Mouse (Mus musculus) C2C12 (cell line): Measurements from ENCODE around the gene Iqgap3. TPM values are rescaled to one million over a fixed set of nuclear protein-coding genes. Genes with fewer than 3 reads are reported as not detected.
A peak's percentile ranks its signal among the peaks of the same experiment; 100 is the strongest.

Experiments used
- H3K27me3 ChIP-seq: one replicate; pipeline ENCODE4 v1.6.1; 2011; ENCODE audit not compliant: control insufficient read depth, insufficient read depth, insufficient read length
- H3K36me3 ChIP-seq: one replicate; pipeline ENCODE4 v1.6.1; 2011; ENCODE audit not compliant: control insufficient read depth, insufficient read depth
- H3K4me3 ChIP-seq: one replicate; pipeline ENCODE4 v1.5.1; 2011; ENCODE audit warnings: mild to moderate bottlenecking, control low read depth; ENCODE audit not compliant: poor library complexity, insufficient read depth, severe bottlenecking
- H3K79me2 ChIP-seq: one replicate; pipeline ENCODE4 v1.6.1; 2011; ENCODE audit not compliant: control insufficient read depth, insufficient read depth
- H3K79me3 ChIP-seq: one replicate; pipeline ENCODE4 v1.6.1; 2011; ENCODE audit warnings: low read depth, control low read depth
- H3ac ChIP-seq: one replicate; pipeline ENCODE3; 2011; ENCODE audit warnings: low read depth; ENCODE audit not compliant: control insufficient read depth, insufficient read length
- CEBPB ChIP-seq: IDR thresholded peaks from one replicate; pipeline ENCODE4 v1.6.1; 2011; ENCODE audit warnings: low read depth, mild to moderate bottlenecking, control low read depth, moderate library complexity
- CTCF ChIP-seq: IDR thresholded peaks from one replicate; pipeline ENCODE4 v1.5.1; 2011; ENCODE audit not compliant: control insufficient read depth, insufficient read depth, insufficient read length
- FOSL1 ChIP-seq: IDR thresholded peaks from one replicate; pipeline ENCODE4 v1.8.0; 2011; ENCODE audit warnings: mild to moderate bottlenecking, low read length; ENCODE audit not compliant: poor library complexity, insufficient read depth, severe bottlenecking
- MAX ChIP-seq: IDR thresholded peaks from one replicate; pipeline ENCODE4 v1.6.1; 2011; ENCODE audit warnings: mild to moderate bottlenecking, control low read depth
- MYOD1 ChIP-seq: IDR thresholded peaks from one replicate; pipeline ENCODE4 v1.6.1; 2011; ENCODE audit warnings: low read depth; ENCODE audit not compliant: control insufficient read depth, insufficient read length
- MYOG ChIP-seq: IDR thresholded peaks from one replicate; pipeline ENCODE4 v1.6.1; 2011; ENCODE audit not compliant: control insufficient read depth, insufficient read length; ENCODE audit errors: extremely low read depth
- USF1 ChIP-seq: IDR thresholded peaks from one replicate; pipeline ENCODE4 v1.6.1; 2011; ENCODE audit warnings: low read depth, mild to moderate bottlenecking, control low read depth, moderate library complexity
- polyA plus RNA-seq: library from polyadenylated mRNA; unstranded; fragments of >200 nt; fragmentation: generic; extraction: Trizol; gene quantifications from one replicate; pipeline ENCODE4 v1.2.1, GENCODE M21; 2012; ENCODE audit warnings: missing spikeins

Iqgap3 gene
- polyA plus RNA-seq, 1 experiment, result 23.9 TPM

DNA sequence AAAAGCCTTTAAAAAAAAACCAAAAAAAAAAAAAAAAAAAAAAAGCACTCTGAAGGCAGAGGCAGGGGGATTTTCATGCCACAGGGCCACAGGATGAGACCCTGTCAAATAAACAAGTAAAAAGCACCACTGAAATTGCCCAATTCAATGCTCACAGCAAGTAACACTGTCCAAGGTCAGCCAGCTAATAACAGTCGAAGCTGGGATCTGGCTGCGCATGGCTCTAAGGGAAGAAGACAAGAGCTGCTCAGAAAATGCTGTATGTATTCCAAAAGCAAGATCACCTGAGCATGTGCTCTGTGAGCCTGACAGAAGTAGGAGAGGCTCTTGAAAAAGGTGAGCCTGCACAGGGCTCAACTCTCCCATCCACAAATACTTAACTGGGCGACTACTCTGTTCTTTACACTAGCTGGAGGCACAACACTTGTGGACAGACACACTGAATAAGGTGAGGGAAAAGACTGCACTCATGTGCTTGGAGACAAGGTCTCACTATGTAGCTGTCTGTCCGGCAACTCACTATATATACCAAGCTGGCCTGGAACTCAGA lies 55.2 kb downstream of the Iqgap3 start:
- Histone ChIP-seq H3K27me3 (no peaks in the 10 kb centered on the region), H3K36me3 (no peaks in the 10 kb centered on the region), H3K4me3 (no peak overlapping the region), H3K79me3 (no peaks in the 10 kb centered on the region), H3K79me2 (no peaks in the 10 kb centered on the region), H3ac (no peak overlapping the region)
- TF ChIP-seq MYOD1 (no peak), USF1 (no peak), CEBPB (no peak), MAX (no peak), CTCF (no peak)

DNA sequence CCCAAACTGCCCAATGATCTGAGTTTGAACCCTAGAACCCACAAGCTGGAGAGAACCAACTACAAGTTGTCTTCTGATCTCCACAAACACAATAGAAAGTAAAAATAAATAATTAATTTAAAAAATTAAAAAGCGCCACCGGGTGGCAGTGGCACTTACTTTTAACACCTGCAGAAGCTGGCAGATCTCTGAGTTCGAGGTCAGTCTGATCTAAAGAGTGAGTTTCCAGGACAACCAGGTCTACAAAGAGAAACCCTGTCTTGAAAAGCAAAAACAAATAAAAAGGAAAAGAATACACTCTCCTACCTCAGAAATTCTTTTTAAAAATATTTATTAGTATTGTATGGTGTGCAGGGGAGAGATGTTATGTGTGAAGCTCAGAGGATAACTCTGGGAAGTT lies 56.0 kb downstream of the Iqgap3 start:
- Histone ChIP-seq H3K27me3 (no peaks in the 10 kb centered on the region), H3K79me3 (peaks cover under 1% of the 10 kb centered on the region), H3K79me2 (peaks cover 4% of the 10 kb centered on the region), H3K4me3 (no peak overlapping the region), H3K36me3 (no peaks in the 10 kb centered on the region), H3ac (peak overlapping the region; percentile 55)
- TF ChIP-seq USF1 (no peak), MAX (no peak), MYOD1 (no peak), FOSL1 (no peak), CEBPB (no peak), MYOG (no peak), CTCF (no peak)

DNA sequence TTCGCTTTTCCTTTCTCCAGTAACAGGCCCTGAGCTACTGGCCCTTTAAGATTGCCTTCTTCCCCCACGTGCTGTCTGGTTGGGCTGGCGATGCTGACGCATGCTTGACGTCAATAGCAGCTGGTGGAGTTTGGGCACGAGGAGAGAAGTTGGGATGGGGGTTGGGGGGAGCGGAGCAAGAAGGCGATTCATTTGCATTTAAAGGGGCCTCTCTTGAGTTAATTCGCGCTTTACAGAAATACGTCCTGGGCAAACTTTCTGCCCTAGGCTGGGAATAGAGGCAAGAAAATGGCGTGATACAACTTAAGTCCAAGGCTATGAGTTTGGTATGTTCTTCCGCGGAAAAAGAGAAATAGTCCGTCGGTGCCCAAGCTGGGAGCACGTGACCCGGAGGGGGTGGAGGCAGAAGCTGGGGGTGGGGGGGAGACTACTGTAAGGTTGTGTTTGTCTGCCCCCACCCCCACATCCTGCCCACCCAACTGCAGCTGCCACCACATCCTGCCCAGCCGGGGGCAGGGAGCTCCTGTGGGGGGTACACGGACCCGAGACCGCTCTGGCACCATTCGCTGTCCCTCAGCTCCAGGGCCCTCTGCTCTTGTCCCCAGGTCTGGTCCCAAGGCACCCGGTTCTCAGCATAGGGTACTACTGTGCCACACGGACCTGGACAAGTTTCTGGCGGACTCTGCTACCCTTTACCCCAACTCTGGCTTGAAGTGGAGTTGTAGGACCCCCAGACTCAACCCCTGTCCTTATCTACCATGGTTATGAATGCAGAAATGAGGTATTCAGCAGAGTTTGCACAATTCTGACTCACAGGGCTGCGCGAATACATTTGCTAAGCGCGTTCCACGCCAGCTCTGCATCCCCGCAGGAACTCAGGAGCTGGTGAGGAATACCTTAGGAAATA lies 56.8 kb downstream of the Iqgap3 start:
- Histone ChIP-seq H3K79me3 (peaks cover 8% of the 10 kb centered on the region), H3ac (peak overlapping the region; percentile 64), H3K4me3 (peak overlapping the region; percentile 36), H3K79me2 (peaks cover 12% of the 10 kb centered on the region), H3K27me3 (no peaks in the 10 kb centered on the region), H3K36me3 (no peaks in the 10 kb centered on the region)
- TF ChIP-seq MYOG (no peak), MYOD1 (peak; percentile 19), FOSL1 (no peak), CEBPB (peak; percentile 51), USF1 (peak; percentile 88), MAX (peak; percentile 99), CTCF (no peak)

DNA sequence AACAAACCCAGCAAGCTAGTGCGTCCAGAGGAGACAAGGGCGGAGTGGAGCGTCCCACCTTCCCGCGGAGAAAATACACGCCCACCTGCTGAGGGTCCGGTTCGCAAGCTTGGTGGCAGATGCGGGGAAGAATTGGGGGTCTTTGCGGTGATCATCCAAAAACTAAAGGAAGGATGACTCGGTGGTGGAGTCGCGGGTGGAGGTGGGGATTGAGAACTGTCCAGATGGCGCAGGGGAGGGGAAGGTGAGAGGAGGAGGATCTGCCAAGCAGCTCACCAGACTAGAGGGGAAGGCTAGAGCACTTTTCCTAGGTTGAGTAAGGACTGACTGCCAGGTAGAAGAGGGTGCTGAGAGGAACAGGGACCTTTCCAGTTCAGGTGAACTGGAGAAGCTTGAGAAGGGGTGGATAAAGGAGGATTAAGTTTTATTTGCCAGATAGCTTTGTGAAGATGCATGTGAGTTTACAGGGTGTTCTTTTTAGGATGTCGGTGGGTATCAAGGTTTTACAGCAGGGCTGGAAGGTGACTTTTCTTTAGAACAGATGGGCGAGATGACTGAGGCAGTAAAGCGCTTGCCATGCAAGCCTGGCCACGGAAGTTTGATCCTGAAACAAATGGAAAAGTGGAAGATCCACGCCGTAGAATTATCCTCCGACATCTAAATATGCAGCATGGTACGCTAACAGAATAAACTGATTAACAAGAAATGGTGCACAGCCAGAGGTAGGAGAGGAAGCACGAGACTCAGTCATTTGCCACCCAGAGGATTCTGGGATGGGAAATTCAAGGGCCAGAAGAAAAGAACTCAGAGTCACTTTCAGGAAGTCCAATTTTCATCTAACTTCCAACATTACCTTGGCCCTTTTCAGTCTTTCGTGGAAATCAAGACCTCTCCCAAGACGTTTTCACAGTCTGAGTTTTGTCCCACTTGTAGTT lies 57.7 kb downstream of the Iqgap3 start:
- no peak for TF ChIP-seq USF1
- TF ChIP-seq CEBPB, result no peak
- no peak for TF ChIP-seq FOSL1
- no peak for TF ChIP-seq CTCF
- TF ChIP-seq MYOD1, result no peak
- TF ChIP-seq MAX, result no peak
- no peak for TF ChIP-seq MYOG
- H3K79me3 ChIP-seq, result peaks cover 18% of the 10 kb centered on the region

DNA sequence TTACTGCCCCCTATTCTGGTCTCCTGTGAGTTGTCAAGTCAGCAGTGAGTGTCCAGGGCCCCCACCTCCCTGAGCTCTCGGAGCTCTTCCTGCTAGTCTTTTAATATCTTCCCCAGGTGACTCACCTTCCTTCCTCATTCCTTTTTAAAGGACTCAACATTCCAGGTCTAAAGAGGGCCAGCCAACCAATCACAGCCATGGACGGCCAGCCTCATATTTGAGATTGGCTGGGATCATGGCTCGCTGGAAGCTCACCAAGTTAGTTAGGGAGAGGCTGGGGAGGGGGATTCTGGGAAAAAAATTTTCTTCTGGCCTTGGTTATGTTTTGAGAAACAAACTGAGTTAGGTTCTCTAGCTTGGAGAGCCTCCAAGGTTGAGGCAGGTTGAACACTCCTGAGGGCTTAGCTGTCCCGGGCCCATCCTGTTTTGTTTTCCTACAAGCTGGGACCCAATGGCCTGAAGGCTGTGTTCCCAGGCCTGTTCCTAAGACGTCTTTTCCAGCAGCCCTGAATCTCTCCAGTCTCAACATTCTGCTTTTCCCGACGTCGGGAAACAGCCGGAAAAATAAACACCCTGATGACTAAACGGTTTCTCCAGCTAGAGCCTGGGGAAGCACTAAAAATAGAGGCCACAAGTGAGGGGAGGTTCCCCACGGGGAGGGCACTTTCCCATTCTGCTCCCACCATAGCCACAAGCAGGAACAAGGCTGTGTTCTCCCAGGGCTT lies 58.6 kb downstream of the Iqgap3 start:
- H3K79me3 ChIP-seq, result peaks cover 25% of the 10 kb centered on the region

More for the DNA sequence above, 57.7 kb downstream of the Iqgap3 start:
- peak overlapping the region; percentile 64 for H3ac ChIP-seq
- H3K79me2 ChIP-seq, result peaks cover 21% of the 10 kb centered on the region
- peak overlapping the region; percentile 36 for H3K4me3 ChIP-seq
- H3K27me3 ChIP-seq, result no peaks in the 10 kb centered on the region
- peaks cover 3% of the 10 kb centered on the region for H3K36me3 ChIP-seq

More for the DNA sequence above, 58.6 kb downstream of the Iqgap3 start:
- no peaks in the 10 kb centered on the region for H3K27me3 ChIP-seq
- no peak overlapping the region for H3ac ChIP-seq
- TF ChIP-seq CTCF (no peak), MAX (no peak), MYOG (no peak), USF1 (no peak), CEBPB (no peak), MYOD1 (no peak), FOSL1 (no peak)
- H3K79me2 ChIP-seq, result peaks cover 30% of the 10 kb centered on the region
- peaks cover 5% of the 10 kb centered on the region for H3K36me3 ChIP-seq
- no peak overlapping the region for H3K4me3 ChIP-seq
